Mouse (Mus musculus): ENCODE measurements around the gene Adarb2.
"Not testable (repeated sequence)": the region's sequence is repeated elsewhere in the genome, so short reads cannot be mapped to it uniquely, and the experiment has no call there.

The Adarb2 gene

DNA sequence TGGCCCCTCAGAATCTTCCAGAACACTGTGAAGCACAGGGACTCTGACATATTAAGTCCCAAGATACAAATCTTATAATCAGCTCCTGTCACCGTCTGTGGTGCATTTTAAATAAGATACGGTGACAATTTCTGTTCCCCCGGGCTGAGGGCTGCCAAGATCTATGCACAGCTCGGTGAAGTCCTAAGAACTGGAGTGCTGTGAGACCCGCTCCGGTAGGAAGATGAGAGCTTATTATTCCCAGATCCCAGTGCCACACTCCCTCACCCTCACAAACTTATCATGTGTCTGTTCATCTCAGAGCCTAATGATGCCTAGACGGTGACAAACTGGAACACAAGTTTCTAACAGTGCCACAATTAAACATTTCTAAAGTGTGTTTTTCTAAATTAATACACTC lies 384.8 kb downstream of the Adarb2 start:
- DNase-seq (ENCODE audit: low read depth), result no peak

DNA sequence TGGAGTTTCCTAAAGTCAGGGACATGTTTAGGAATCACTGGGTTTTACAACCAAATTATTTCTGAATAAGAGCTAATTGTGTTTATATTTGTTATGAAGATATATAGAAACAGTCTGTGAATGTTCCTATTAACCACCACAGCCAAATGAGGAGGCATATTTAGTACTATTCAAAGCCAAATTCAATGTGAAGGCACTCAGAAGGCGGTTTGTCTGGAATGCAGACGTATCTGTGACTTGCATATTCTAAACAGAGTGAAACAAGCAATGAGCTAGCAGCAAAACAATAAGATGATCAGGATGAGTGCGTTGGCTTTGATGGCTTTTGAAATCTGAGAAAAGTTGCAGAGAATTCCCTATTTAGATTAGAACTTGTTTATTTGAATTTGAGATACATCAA lies 387.8 kb downstream of the Adarb2 start:
- no peak for DNase-seq (ENCODE audit: low read depth)

DNA sequence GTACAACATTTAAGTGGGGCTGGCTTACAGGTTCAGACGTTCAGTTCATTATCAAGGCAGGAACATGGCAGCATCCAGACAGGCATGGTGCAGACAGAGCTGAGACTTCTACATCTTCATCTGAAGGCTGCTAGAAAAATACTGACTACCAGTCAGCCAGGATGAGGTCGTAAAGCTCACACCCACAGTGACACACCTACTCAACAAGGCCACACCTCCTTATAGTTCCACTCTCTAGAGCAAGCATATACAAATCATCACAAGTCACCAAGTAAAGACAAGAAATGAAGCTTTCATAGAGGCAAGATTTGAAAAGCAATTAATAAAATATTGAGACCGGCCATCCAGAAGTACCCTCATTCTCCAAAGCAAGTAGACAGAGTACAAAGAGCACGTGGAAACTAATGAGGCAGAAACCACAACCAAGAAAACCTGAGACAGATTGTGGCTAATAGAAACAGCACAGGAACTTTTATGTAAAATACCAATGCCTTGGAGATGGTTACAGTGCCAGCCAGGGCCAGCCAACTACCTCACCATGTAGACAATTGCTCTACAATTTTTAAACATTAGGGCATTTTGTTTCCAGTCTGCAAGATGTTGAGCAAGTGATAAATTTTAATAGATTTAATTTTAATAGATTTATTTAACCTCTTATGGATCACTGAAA lies 394.4 kb downstream of the Adarb2 start:
- no peak for DNase-seq (ENCODE audit: low read depth)

DNA sequence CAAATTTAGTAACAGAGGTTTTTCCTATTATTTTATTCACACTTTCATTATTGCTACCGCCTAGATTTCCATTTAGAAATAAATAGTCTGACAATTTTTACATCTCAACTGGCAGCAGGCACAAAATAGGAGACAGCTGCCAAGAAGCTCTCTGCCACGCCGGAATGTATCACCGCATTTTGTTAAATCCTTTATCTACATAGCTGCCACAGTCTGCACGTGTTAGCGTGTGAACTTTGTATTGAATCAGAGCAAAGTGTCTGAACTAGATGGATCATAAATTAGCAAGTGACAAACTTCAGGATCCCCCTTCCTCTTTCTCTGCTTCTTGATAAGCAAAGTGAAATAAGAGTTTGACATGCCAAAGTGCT lies 395.0 kb downstream of the Adarb2 start:
- DNase-seq (ENCODE audit: low read depth), result no peak

DNA sequence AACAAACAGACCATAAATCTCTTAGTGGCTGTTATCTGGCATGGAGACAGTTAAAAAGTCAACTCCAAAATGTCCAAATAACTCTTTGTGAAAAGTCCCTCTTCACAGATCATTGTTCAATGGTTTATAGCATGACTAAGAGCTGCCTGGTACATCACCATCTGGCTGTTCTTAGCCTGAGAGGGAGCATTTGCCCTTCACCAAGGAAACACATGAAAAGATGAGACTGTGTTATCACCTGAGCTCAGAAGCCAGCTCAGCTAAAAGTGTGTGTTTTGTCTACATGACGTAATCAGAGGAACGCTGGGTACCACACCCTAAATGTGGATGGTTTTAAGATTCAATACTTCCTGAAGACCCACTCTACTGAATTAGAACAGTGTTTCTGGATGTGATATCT lies 403.0 kb downstream of the Adarb2 start:
- DNase-seq (ENCODE audit: low read depth), result no peak

DNA sequence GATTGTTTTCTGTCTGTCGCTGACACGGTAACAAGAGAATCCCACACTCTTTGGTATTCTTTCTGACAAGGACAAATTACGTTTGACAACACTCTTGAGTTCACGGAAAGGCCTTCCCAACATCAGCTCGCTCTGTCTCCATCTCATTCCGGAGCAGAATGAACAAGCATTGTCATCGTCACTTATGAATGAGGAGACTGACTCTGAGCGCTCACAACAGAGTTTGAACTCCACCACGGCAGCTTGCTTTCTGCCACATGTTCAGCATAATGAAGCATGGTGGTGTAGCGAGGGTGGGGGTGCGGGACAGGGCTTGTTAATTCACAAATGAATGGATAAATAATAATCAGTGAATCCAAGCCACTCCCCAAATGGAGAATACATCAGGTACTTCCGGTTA lies 405.4 kb downstream of the Adarb2 start:
- no peak for DNase-seq (ENCODE audit: low read depth)

DNA sequence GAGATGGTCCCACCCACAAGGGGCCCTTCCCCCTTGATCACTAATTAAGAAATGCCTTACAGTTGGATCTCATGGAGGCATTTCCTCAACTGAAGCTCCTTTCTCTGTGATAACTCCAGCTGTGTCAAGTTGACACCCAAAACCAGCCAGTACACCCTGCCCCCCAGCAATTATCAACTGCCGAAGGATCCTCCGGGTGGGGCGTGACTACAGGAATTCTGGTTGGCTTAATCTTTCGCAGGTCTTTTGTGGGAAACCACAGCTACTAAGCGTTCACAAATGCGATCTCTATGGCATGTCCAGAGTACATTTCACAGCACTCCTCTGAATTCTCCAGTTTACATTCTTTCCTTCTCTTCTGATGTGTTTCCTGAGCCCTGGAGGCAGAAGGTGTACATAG lies 406.3 kb downstream of the Adarb2 start:
- not testable (repeated sequence) for DNase-seq (ENCODE audit: low read depth)

DNA sequence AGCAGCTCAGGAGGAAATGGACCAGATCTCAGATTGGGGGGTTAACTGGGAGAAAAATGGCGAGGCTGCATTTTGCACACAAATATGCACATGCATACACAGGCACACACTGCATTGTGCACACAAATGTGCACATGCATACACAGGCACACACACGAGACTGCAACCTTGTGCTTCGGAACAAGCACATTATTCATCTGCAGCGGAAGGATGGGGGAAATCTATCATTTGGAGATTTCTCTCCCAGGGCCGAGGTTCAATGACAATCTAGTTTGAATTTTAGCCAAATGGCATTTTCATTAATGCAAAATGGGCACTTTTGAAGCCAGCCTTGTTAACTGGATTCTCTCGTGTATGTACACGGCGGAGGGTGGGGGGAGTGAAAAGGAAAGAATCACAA lies 408.3 kb downstream of the Adarb2 start:
- no peak for DNase-seq (ENCODE audit: low read depth)

DNA sequence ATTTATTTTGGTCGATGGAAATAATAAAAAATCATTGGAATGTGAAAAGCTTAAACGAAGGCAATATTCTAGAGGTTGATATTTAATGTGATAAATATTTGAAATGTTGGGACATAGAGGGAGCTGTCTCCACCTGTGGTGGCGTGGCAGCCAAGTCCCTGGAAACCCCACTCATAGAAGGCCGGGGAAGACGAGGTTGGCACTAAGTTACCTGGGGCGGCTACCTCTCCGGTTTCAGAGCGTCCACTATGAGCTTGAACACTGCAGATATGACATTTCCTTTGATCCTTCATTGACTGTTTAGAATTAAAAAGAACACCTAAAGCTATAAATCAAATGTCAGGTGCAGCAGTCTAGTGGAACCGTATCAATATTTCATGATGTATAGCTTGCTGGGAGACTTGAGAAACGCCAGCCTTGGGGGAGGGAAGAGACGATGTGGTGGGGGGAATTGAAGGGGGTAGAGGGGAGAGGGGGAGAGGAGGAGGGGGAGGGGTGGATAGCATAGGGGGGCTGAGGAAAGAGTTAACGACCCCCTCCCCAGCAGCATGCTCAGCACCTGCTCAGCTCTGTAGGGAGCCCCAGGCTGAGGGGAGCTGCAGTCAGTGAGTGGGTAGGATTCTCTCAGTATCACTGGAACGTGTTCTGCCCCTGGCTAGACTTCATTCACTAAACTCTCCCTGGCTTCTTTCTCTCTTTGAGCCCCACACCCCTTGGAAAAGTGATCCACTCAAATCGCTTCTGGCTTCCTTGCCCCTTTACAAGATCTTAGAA lies 410.1 kb downstream of the Adarb2 start:
- DNase-seq (ENCODE audit: low read depth), result no peak

DNA sequence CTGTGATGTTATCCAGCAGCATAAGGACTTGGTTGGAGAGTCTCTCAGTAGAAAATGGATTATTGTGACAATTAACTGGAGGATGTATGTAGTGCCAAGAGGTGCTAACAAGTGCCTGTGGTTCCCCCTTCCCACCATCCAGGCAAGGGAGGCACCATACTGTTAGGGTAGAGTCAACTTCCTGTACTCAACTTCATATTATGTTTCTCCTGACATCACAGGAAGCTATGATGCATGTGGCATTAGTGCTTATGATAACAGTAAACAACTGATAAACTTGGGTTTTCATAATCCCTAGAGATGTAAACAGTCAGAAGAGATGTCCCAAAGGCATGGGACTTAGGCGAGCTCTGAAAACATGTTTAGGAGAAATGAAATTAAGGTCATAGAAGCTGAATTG lies 414.0 kb downstream of the Adarb2 start:
- no peak for DNase-seq (ENCODE audit: low read depth)

DNA sequence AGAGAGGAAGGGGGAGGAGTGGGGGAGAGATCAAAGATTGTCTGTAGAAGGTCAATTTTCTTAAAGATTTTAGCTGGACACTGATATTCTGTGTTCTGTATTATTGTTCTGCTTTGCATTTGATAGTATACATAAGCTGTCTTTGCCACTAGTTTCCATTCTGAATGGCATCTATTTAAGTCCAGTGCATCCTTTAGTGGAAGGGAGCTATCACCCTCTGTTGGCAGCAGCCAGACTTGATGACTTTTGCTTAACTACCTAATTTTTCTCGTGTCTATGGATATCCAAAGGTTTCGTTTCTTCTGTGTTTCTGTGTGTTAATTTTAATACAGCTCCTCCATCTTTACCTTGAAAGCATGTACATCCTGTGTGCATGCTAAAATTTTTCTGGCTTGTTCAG lies 419.6 kb downstream of the Adarb2 start:
- DNase-seq (ENCODE audit: low read depth), result no peak

DNA sequence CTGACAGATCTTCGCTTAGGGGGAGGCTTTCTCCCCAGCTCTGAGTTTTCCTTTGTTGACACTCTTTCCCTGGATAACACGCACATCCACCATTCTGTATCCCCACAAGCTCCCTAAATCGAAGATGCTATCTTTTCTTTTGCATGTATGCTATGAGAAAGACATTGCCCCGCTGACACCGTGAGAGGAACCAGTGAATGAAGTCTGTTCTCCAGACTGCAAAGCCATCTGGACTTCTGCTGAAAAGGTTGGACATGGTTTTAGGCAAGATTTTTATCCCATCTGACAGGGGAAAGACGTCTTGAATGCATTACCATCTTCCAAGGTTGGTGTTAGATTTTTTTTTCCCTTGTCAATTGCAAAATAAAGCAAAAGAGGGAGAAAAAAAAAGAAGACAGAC lies 426.9 kb downstream of the Adarb2 start:
- no peak for DNase-seq (ENCODE audit: low read depth)

DNA sequence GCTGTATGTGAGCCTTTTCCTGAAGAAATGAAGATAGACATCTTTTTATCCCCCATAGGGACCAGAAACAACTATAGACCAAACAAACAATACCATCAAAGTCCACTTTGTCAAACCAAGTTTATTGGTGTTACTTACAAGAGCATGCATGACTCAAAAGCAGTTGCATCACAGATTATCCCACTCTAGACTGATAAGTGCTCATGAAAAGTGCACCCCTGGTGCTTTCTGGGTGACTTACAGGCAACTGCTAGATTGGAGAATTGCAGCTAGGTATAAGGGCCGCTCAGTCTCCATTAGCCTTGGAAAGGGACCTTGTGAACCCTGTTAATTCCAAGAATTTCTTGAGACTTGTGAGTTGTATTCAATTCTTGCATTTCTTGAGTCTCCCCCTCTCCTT lies 429.0 kb downstream of the Adarb2 start:
- no peak for DNase-seq (ENCODE audit: low read depth)

DNA sequence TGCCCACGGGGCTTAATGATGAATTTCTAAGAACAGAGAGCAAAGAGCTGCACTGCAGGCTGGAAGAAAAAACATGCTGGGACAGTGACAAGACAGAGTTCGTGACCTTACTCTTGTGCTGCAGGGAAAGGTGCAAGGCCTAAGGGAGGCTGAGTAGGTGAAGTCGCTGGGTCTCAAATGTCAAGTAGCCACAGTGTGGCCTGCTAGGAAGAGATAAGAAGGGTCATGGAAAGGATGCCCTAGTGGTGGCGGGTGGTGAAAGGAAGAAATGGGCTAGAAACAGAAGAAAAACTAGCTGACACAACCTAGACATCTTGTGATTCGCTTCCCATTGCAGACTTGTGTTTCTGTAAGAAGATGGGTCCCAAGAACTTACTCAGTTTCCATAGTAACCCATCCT lies 429.4 kb downstream of the Adarb2 start:
- DNase-seq (ENCODE audit: low read depth), result no peak

DNA sequence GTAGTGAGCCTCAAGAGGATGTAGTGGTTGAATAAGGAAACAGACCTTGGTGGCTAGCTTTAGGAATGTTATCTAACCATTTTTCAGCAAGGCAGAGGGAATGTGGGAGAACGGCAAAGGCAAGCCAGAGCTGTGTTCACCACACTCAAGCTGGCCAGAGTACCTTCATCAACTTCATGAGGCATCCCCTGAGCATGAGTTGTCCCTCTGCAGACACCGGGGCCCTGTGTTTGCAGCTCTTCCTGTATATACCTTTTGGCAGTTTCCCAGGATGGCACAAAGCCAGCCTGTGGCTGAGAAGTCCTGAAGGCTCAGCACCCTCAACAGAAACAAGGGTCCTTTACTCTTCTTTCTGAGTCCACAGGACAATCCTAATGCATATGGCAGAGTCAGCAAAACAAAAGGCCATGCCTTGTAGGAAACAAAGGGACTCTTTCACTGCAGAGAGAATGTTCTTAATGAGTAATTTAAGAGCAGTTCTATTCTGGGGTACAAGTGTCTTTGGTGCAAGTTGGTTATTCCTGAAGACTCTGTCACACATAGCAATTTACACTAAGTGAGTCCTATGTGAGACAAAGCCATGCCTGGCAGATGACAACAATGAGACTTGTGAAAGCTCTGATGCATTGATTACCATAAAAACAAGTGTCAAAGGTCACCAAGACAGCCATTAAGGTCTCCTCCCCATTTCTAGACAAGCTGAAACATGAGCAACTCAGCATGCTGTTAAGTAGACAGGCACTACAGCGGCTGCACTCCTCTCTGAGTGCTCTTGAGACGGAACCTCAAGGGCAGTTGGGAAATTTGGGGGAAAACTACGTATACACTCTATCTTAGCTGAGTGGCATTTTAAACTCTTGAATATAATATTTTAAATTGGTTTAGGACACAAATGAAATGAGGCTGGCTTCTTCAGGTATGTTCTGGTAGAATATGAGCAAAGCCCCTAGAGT lies 431.0 kb downstream of the Adarb2 start:
- DNase-seq (ENCODE audit: low read depth), result peak; percentile 38

DNA sequence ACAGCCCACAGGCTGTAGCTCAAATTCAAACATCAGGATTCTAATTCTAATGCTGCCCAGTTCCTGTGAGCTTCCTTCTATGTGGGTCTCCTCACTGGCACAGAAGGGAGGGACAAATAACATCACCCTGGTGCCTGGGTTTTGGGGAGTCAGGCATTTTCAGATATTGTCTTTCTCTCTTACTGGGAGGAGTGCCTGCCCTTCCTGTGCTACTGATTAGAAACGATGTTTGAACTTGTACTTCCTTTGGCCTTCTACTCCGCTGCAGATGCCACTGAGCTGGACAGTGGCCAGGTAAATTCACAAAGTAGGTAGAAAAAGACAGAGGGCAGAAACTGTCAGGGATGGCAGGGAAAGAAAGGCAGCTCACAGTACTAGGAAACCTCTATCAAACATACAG lies 439.4 kb downstream of the Adarb2 start:
- no peak for DNase-seq (ENCODE audit: low read depth)

DNA sequence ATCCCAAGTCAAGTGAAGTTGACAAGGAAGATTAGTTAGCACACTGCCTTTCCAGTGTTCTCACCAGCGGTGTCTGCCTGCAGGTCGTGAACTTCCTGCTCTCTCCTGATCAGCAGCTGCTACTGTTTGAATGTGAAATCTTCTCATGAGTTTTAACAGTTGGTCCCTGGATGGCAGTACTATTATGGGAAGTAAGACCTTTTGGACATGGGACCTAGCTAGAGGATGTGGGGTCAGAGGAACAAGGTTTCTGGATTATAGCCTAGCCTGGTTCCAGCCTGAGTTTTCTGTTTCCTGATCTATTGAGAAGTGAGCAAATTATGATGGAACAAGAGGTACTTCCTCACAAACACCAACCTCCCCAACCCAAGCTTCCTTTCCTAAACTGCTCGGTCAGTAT lies 441.3 kb downstream of the Adarb2 start:
- DNase-seq (ENCODE audit: low read depth), result no peak

DNA sequence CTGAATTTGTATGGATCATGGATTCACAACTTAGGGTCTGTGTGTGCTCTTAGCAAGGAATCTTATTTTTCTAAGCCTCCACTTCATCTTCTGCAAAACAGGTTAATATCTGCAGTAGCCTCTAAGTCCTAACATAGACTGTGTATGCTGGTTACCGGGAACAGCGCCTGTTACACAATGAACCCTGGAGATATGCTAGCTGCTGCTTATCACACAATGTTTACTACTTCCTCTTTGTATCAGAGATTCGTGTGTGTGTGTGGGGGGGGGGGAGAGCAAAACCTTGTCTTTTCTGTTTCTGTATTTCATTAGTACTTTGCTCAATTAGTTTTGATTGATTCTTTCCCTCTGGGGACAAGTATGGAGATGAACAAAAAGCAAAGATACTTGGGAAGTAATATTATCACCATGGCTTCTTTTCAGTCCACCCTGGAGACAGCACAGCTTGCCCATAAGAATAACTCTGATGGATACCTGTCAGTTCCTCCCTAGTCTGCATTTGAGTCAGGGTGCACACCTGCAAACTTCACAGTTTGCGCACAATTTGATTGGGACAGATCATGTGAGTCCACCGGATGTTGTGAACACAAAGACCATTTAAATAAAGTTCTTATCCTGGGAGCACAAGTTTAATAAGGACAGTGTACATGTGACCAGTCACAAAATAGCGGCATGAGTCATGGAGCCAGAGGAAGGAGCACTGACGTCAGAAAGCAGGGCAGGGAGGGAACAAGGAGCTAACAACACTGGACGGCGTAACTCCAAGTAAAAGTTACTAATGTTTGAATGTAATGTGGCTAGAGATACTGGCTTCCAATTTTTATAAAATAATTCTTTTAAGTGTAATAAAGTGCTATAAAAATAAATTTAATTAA lies 442.4 kb downstream of the Adarb2 start:
- peak; percentile 73 for DNase-seq (ENCODE audit: low read depth)

DNA sequence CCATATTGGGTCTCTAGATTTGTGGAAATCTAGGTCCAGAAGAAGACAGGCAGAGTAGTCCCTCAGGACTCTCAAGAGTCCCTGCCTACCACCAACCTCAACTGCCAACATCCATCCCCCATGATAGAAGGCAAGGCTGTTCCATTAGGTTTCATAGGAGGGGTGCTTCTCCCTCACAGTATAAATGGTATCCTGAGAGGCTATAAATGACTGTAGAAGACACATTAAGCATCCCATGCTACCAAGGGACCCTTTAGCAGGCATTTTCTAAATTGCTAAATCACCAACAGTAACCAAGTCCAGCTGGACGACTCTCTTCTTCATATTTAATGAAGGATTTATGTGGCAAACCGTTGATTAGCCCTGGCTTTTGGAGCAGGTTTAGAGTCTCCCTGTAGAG lies 446.6 kb downstream of the Adarb2 start:
- no peak for DNase-seq (ENCODE audit: low read depth)

DNA sequence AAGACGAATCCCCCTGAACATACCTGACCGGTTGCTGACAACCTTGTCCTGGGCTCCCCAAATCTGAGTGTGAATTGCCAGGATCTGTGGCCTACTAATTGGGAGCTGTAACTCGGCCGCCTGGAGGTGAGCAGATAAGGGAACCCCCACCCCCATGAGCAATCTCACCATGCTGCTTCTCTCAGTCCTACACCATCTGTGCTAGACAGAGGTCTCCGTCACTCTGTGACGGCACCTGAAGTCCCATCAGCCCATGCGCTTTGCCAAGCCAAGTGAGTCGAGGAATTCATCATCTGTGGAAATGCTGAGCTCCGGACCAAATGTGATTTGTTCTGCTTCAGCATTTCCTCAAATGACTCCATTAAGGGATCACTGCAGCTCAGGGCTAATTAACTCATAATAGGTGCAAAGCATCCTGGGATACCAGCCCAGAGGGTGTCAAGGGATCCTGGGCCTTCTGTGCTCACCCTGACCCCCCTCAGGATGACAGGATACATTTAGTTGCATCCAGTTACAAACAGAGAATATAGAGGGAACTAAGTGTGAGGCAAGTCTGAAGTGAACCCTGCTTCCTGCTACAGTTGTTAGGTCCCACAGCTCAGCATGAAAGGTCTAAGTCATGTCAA lies 462.1 kb downstream of the Adarb2 start:
- no peak for DNase-seq (ENCODE audit: low read depth)

DNA sequence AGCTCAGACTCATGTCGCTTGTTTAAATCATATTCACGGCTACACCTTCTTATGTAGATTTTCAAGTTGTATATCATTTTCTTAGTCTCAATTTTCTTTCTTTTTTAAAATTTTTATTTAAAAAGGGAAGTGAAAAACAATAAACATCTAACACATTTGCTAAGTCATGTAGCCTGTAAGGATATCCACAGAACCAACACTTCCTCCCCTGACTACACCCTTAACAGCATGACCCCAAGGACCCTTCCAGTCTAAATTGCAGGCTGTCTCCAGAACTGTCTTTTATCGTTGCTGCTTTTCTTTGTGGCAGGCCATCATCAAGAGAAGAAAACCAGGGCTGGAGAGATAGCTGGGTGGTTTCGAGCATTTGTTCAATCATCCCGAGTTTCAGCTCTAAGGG lies 474.5 kb downstream of the Adarb2 start:
- DNase-seq (ENCODE audit: low read depth), result no peak
